Mouse (Mus musculus) kidney, adult 2 months (tissue): ENCODE data around the gene Fbxw8. TPM values are rescaled to one million over a fixed set of nuclear protein-coding genes. Genes with fewer than 3 reads are reported as not detected.

ENCODE experiments used
- DNase-seq: peaks from one replicate; pipeline ENCODE4 v3.0.0; 2021
- H3K27ac ChIP-seq: fragments of 200-500 bp; 2 replicates; pipeline ENCODE4 v1.5.1; 2012; ENCODE audit warnings: low read depth, low read length, control low read depth, inconsistent platforms; ENCODE audit not compliant: insufficient read depth
- H3K27me3 ChIP-seq: fragments of 200-500 bp; replicated peaks from 2 replicates; pipeline ENCODE4 v1.6.1; 2012; ENCODE audit warnings: mild to moderate bottlenecking, moderate library complexity, low read length, inconsistent platforms; ENCODE audit not compliant: control insufficient read depth, insufficient read depth
- H3K36me3 ChIP-seq: fragments of 200-500 bp; 2 replicates; pipeline ENCODE4 v1.6.1; 2012; ENCODE audit warnings: mild to moderate bottlenecking, moderate library complexity, low read length, inconsistent platforms; ENCODE audit not compliant: control insufficient read depth, insufficient read depth
- H3K4me1 ChIP-seq: fragments of 200-500 bp; 2 replicates; pipeline ENCODE4 v1.6.1; 2011; ENCODE audit warnings: low read length; ENCODE audit not compliant: control insufficient read depth, insufficient read depth
- H3K4me3 ChIP-seq: fragments of 200-500 bp; 2 replicates; pipeline ENCODE4 v1.5.1; 2011; ENCODE audit warnings: mild to moderate bottlenecking, low read depth, low read length, control low read depth; ENCODE audit not compliant: insufficient read depth
- CTCF ChIP-seq: fragments of 200-500 bp; conservative IDR thresholded peaks from 2 replicates; pipeline ENCODE4 v1.5.1; 2011; ENCODE audit warnings: low read depth, mild to moderate bottlenecking, control low read depth, low read length, moderate library complexity, mixed read lengths; ENCODE audit not compliant: insufficient read depth, insufficient read length
- POLR2A ChIP-seq: fragments of 200-500 bp; IDR thresholded peaks from one replicate; pipeline ENCODE4 v1.6.1; 2011; ENCODE audit warnings: low read depth, low read length, control low read depth
- WGBS: fragments of 180-500 bp; shearing (Covaris S2); methylation state at CpG from one replicate; pipeline ENCODE4 v1.1.7; 2018; 5-methylcytosine and 5-hydroxymethylcytosine counted together
- polyA plus RNA-seq: library from polyadenylated mRNA; depleted of rRNA; stranded (reverse); fragments of >200 nt; gene quantifications from 2 replicates; pipeline ENCODE4 v1.2.3, GENCODE M21; 2012

Gene Fbxw8
- polyA plus RNA-seq, 1 experiment = 60.8 TPM

DNA sequence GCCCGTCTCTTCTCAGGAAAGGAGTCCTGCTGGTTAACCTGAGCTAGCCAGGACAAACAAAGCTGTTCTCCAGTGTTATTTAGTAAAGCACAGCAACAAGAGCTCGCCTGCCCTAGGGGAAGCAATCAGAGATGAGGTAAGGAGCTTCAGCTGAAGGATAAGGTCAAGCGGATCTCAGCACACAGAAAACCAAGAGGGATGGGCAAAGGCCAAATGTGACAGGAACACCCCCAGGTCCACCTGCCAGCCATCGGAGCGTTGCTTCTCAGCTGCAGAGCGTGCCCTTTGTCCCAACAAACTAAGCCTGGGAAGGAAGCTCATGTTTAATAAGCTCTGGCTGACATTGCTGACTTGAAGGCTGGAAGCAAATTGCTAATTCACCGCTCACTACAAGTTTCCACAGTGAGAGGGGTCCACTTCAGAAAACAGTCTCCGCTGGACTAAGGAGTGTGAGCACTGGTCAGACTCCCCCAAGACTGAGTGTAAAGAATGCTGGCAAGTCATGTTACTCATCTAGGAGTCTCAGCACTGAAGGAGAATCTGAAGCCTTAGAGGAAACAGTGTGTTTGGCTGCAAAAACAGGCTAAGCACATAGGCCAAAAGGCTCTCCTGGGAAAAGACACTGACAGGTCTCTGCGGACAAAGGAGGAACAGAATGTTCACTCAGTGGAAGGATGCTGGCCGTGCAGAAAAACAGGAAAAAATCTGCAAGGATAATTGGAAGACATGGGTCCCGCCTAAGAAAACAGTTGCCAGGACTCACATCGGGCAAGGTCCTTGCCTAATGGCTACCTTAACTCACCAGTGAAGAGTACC, 11.8 kb downstream of the Fbxw8 start:
- peak overlapping the region; percentile 71 for H3K27ac ChIP-seq

DNA sequence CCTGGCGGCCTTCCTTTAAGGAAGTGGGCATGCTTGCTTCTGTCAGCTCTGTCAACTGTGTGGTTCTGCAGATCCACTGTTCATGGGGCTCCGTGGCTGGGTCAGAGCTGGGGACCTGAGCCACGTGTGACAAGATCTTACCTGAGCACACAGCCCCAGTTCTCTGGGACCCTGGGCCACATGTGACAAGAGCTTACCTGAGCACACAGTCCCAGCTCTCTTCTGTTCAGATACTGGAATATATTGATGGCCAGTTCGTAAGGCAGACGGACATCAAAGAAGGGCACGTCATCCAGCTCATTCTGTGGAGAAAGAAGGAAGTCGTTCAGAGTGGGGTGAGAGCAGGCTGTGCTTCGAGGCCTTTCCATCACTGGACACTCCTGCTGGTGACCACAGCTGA, 12.8 kb downstream of the Fbxw8 start:
- no peaks in the 10 kb centered on the region for H3K27me3 ChIP-seq
- H3K4me3 ChIP-seq = no peak overlapping the region
- no peak for DNase-seq
- 0 out of 2 replicates have a peak overlapping the region, but pooled peaks have one; percentile 18 for H3K27ac ChIP-seq
- WGBS = 76% methylated on average over 8 of the region's 8 CpGs
- H3K4me1 ChIP-seq = peaks cover 25% of the 10 kb centered on the region
- TF ChIP-seq POLR2A = no peak
- no peak for TF ChIP-seq CTCF
- no peaks in the 10 kb centered on the region for H3K36me3 ChIP-seq

More for the DNA sequence above, 11.8 kb downstream of the Fbxw8 start:
- WGBS = 44% methylated on average over 12 of the region's 12 CpGs
- TF ChIP-seq CTCF (no peak), POLR2A (no peak)
- Histone ChIP-seq H3K4me3 (no peak overlapping the region), H3K27me3 (no peaks in the 10 kb centered on the region), H3K4me1 (peaks cover 25% of the 10 kb centered on the region), H3K36me3 (no peaks in the 10 kb centered on the region)
- DNase-seq = peak; percentile 88

DNA sequence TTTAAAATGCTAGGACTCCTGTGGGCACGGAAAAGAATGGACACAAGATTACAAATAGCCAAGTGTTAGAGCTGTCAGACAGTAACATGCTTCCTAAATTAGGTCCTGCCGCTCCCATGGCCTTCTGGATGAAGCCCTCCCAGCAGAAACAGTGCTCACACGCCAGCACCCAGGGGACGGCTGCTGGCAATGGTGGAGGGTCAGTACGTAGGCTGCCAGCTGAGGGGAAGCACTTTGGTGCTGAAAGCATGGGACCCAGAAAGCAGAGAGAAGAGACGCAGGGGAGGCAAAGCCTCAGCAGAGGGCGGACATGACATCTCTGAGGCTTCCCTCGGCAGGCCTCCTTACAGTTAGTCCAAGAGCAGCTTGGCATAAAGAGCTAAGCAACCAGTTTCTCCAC, 15.6 kb downstream of the Fbxw8 start:
- Histone ChIP-seq H3K27me3 (no peaks in the 10 kb centered on the region), H3K4me1 (peaks cover 19% of the 10 kb centered on the region), H3K36me3 (no peaks in the 10 kb centered on the region), H3K27ac (no peak overlapping the region), H3K4me3 (no peak overlapping the region)
- 88% methylated on average over 8 of the region's 8 CpGs for WGBS
- no peak for DNase-seq
- no peak for TF ChIP-seq CTCF
- TF ChIP-seq POLR2A = no peak

DNA sequence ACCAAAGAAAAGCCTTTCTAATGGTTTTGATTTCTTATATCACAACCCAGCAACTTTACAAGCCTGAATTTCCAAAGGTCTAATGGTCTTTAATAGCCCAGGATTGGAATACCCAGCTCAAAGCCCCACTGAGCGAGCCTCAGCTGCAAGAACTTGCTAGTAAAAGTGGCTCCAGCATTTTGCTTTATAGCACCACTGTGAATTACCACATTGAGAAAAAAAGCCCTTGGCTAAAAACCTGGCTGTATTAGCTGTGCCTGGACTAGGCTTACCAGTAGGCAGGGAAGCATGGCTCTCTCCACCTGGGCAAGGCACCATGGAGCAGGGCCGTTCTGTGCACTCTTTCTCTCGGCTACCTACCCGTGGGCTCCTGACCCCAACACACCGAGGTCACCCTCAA, 18.9 kb downstream of the Fbxw8 start:
- H3K36me3 ChIP-seq = no peaks in the 10 kb centered on the region
- no peaks in the 10 kb centered on the region for H3K27me3 ChIP-seq
- TF ChIP-seq CTCF = no peak
- no peak for TF ChIP-seq POLR2A
- no peaks in the 10 kb centered on the region for H3K4me1 ChIP-seq
- 75% methylated on average over 5 of the region's 5 CpGs for WGBS
- no peak for DNase-seq
- no peak overlapping the region for H3K27ac ChIP-seq
- no peak overlapping the region for H3K4me3 ChIP-seq

DNA sequence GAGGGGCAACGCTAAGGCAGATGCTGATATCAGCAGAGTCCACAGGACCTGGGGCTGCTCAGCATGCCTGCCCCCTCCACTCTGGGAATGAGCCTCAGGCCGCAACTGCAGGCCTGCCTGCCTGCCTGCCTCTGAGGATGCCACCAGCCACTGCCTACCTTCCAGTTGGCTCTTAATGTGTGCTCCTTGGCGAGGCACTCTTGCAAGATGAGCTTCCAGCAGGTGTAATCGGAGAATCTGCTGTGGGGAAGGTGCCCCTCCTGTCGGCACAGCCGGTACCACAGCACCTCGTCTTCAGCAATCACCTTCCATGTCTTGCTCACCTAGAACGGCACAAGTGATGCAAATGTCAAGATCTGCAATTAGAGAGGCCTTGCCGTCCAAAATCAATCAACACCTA, 26.6 kb downstream of the Fbxw8 start:
- H3K36me3 ChIP-seq = no peaks in the 10 kb centered on the region
- H3K27ac ChIP-seq = no peak overlapping the region
- no peaks in the 10 kb centered on the region for H3K27me3 ChIP-seq
- TF ChIP-seq CTCF (no peak), POLR2A (no peak)
- DNase-seq = no peak
- WGBS = 65% methylated on average over 9 of the region's 9 CpGs
- H3K4me3 ChIP-seq = no peak overlapping the region
- no peaks in the 10 kb centered on the region for H3K4me1 ChIP-seq

DNA sequence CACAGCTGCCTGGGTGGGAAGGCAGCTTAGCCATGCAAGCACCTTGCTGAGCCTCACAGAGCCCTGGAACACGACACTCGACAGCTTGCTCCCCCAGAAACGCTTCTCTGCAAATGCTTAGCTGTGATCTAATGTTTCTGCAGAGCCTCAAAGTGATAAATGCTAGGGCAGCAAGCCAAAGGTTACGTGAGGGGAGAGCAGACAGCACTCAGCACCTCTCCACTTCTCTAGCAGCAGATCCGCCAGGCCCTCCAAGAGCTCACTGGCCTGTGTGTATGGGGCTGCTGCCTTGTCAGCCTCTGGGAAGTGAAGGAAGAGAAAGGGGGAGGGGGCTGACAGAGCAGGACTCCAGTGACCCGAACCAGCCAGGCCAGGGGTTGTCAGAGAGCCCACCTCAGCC, 27.1 kb downstream of the Fbxw8 start:
- Histone ChIP-seq H3K27ac (no peak overlapping the region), H3K4me1 (no peaks in the 10 kb centered on the region), H3K4me3 (no peak overlapping the region), H3K27me3 (no peaks in the 10 kb centered on the region), H3K36me3 (no peaks in the 10 kb centered on the region)
- TF ChIP-seq CTCF (no peak), POLR2A (no peak)
- no peak for DNase-seq
- 62% methylated on average over 6 of the region's 6 CpGs for WGBS

DNA sequence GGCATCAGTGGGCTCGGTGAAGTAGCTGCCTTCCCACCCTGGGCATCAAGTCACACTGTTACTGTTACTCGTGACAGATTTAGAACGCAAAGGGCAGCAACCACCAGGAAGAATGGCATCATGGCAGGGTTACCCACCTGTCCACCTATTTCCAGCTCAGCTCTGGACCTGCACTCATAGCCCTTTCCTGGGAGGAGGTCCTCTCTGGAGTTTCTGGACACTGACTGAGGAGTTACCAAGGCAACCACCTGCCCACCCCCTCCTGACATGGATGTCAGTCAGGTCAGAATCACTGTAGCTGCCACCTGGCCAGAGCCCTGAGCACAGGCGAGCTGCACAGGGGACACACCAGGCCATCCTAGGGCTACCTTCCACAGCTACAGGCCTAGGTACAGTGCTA, 28.6 kb downstream of the Fbxw8 start:
- Histone ChIP-seq H3K27me3 (no peaks in the 10 kb centered on the region), H3K4me1 (no peaks in the 10 kb centered on the region), H3K27ac (no peak overlapping the region), H3K4me3 (no peak overlapping the region), H3K36me3 (no peaks in the 10 kb centered on the region)
- no peak for TF ChIP-seq CTCF
- no peak for TF ChIP-seq POLR2A
- DNase-seq = no peak
- 84% methylated on average over 4 of the region's 4 CpGs for WGBS
